ENCODE assay signal across 8 mouse cellular contexts in genomic region chr8:71496481-71496880, GRCm38 (mm10). TPM values are rescaled to one million over a fixed set of nuclear protein-coding genes. Genes with fewer than 3 reads are reported as not detected.
DNase-seq lines count a peak whose midpoint lies in the region; ATAC-seq lines count a peak whose summit lies in the region.

No protein-coding gene starts in this region.

- no peak overlapping the region for H3K4me2 ChIP-seq in intestine, embryonic 15.5 days (replicated peaks)

- H3K4me1 ChIP-seq in intestine, embryonic 15.5 days (replicated peaks): peaks cover 33% of the 10 kb centered on the region

- H3K9me3 ChIP-seq in intestine, embryonic 15.5 days: no peaks in the 10 kb centered on the region

- H3K36me3 ChIP-seq in intestine, embryonic 15.5 days: peaks cover 15% of the 10 kb centered on the region

- peak; percentile 22; the same call in 1 of the 2 replicates for ATAC-seq in intestine, embryonic 15.5 days

- no peak overlapping the region for H3K9ac ChIP-seq in intestine, embryonic 15.5 days

- H3K27me3 ChIP-seq in intestine, embryonic 15.5 days (replicated peaks): no peaks in the 10 kb centered on the region

- H3K27ac ChIP-seq in intestine, embryonic 15.5 days: peak overlapping the region; percentile 49; the same call in 1 of the 2 replicates

- H3K4me3 ChIP-seq in intestine, embryonic 15.5 days (replicated peaks): no peak overlapping the region

- 38% methylated on average over 11 of the region's 11 CpGs for WGBS in intestine, embryonic 15.5 days

- DNase-seq in layer of hippocampus, adult 9-11 months: peak; percentile 52
- DNase-seq in layer of hippocampus, adult 8-10 months (ENCODE audit: low spot score in 2 of 2): no peak
- peak; percentile 73 to 86 for DNase-seq in adrenal gland, postnatal 4 days (ENCODE audit: low spot score in 2 of 2)
- DNase-seq in gastrocnemius, adult 8-10 months (ENCODE audit: low spot score in 2 of 2): peak; percentile 82 to 91
- DNase-seq in lung, adult 18-20 months: peak; percentile 88 to 92
- peak; percentile 63 for DNase-seq in urinary bladder, adult 2 months (ENCODE audit: low spot score)
- DNase-seq in c-Kit-positive CD71-positive TER-119-positive erythroid progenitor cells, embryonic 14.5 days (ENCODE audit: low spot score): no peak

RNA-seq across cellular contexts. Expression of gene Gtpbp3, which starts 8.6 kb away (rescaled TPM):
- 10 to 100 TPM; 28.8 to 42.3 (median 32.5) TPM for total RNA-seq in layer of hippocampus, adult 8-10 months (2022)
- 10 to 100 TPM; 30.6 to 32.0 TPM for total RNA-seq in adrenal gland, postnatal 4 days (2021)
- 10 to 100 TPM in 3 of 4 experiments, 1 to 10 TPM in 1; 9.5 to 11.2 (median 10.5) TPM for total RNA-seq in gastrocnemius, adult 8-10 months (2022)
- polyA plus RNA-seq in intestine, embryonic 15.5 days (2015; fragmentation: Nextera tagmentation; extraction: Ambion mirVana): 13.6 and 16.3 TPM in 2 replicates
- 21.9 and 25.5 TPM in 2 replicates for polyA plus RNA-seq in urinary bladder, adult 2 months (2012; rRNA removed)

RNA-seq across cellular contexts. Expression of gene Ano8, which starts 10.7 kb away (rescaled TPM):
- total RNA-seq in layer of hippocampus, adult 8-10 months (2022): 10 to 100 TPM; 48.4 to 55.9 (median 51.6) TPM
- 10 to 100 TPM; 25.9 to 26.3 TPM for total RNA-seq in adrenal gland, postnatal 4 days (2021)
- 10 to 100 TPM; 15.4 to 16.5 (median 15.9) TPM for total RNA-seq in gastrocnemius, adult 8-10 months (2022)
- 1.4 TPM in 2 replicates for polyA plus RNA-seq in intestine, embryonic 15.5 days (2015; fragmentation: Nextera tagmentation; extraction: Ambion mirVana)
- polyA plus RNA-seq in urinary bladder, adult 2 months (2012; rRNA removed): 22.1 and 23.9 TPM in 2 replicates

RNA-seq across cellular contexts. Expression of gene Plvap, which starts 15.1 kb away (rescaled TPM):
- total RNA-seq in layer of hippocampus, adult 8-10 months (2022): 1 to 10 TPM; 6.2 to 9.6 (median 7.4) TPM
- total RNA-seq in adrenal gland, postnatal 4 days (2021): 100 to 1,000 TPM; 179 to 185 TPM
- total RNA-seq in gastrocnemius, adult 8-10 months (2022): 1 to 10 TPM; 6.6 to 9.5 (median 8.2) TPM
- polyA plus RNA-seq in intestine, embryonic 15.5 days (2015; fragmentation: Nextera tagmentation; extraction: Ambion mirVana): 76.8 and 79.2 TPM in 2 replicates
- 59.3 and 67.0 TPM in 2 replicates for polyA plus RNA-seq in urinary bladder, adult 2 months (2012; rRNA removed)

RNA-seq across cellular contexts. Expression of gene Dda1, which starts 27.5 kb away (rescaled TPM):
- total RNA-seq in layer of hippocampus, adult 8-10 months (2022): 10 to 100 TPM; 74.9 to 82.2 (median 79.0) TPM
- total RNA-seq in adrenal gland, postnatal 4 days (2021): 10 to 100 TPM; 61.2 to 61.4 TPM
- 10 to 100 TPM; 24.5 to 31.8 (median 26.5) TPM for total RNA-seq in gastrocnemius, adult 8-10 months (2022)
- 90.2 and 91.3 TPM in 2 replicates for polyA plus RNA-seq in intestine, embryonic 15.5 days (2015; fragmentation: Nextera tagmentation; extraction: Ambion mirVana)
- 56.7 and 67.3 TPM in 2 replicates for polyA plus RNA-seq in urinary bladder, adult 2 months (2012; rRNA removed)

RNA-seq across cellular contexts. Expression of gene Ccdc194, which starts 29.0 kb away (rescaled TPM):
- not detected for total RNA-seq in layer of hippocampus, adult 8-10 months (2022)
- total RNA-seq in adrenal gland, postnatal 4 days (2021): under 1 TPM in 1 of 2 experiments, not detected in 1; 0.25 TPM
- total RNA-seq in gastrocnemius, adult 8-10 months (2022): not detected
- 0.32 and 0.43 TPM in 2 replicates for polyA plus RNA-seq in intestine, embryonic 15.5 days (2015; fragmentation: Nextera tagmentation; extraction: Ambion mirVana)
- polyA plus RNA-seq in urinary bladder, adult 2 months (2012; rRNA removed): 0.12 TPM in 2 replicates

Comparison
In these comparisons a context has a peak if more than half of its experiments do, and no peak if none do; other contexts are left out.
1. DNase-seq: peak in layer of hippocampus, adult 9-11 months (single experiment), adrenal gland, postnatal 4 days (2 of 2), gastrocnemius, adult 8-10 months (2 of 2), lung, adult 18-20 months (2 of 2) and urinary bladder, adult 2 months (single experiment); none in layer of hippocampus, adult 8-10 months (0 of 2) and c-Kit-positive CD71-positive TER-119-positive erythroid progenitor cells, embryonic 14.5 days (single experiment).
2. RNA of gene Plvap, which starts 15.1 kb away (total RNA-seq): 179 to 185 TPM in adrenal gland, postnatal 4 days; 6.6 to 9.5 TPM in gastrocnemius, adult 8-10 months and 6.2 to 9.6 TPM in layer of hippocampus, adult 8-10 months; every median in the first group is over 10 times any median in the second.